Mouse (Mus musculus): ENCODE measurements around the gene Tenm1.

DNA sequence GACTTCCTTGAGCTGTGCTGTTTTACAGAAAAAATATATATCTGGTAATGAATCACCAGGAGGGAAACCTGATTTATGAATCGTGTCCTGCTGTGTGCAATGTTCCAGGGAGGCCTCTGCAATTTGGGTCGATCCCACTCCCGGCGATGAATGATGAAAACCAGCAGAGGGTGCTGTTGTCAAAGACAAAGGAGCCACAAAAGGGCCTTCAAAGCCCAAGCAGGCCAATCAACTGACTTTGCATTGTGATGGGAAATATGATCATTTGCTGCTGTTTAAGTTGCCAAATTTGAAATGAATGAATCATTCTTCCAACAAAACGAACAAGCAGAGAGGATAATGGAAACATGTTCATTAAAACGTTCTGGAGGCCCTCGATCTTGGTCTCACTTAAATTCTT lies 871.6 kb downstream of the Tenm1 start:
- TF ChIP-seq CTCF (IDR thresholded peaks at IDR 0.05; ENCODE audit: low read depth, low read length) (no peak), POLR2A (IDR thresholded peaks at IDR 0.05; ENCODE audit: borderline replicate concordance, low read depth, low read length) (no peak)
